Mouse (Mus musculus): ENCODE measurements around the gene Gm29094. TPM values are rescaled to one million over a fixed set of nuclear protein-coding genes. Genes with fewer than 3 reads are reported as not detected.
A peak's percentile ranks its signal among the peaks of the same experiment; 100 is the strongest.
"Not testable (repeated sequence)": the region's sequence is repeated elsewhere in the genome, so short reads cannot be mapped to it uniquely, and the experiment has no call there.

Gm29094 gene
- polyA plus RNA-seq, 1 experiment from 2014 or later: not detected

GRCm38 (mm10) chr9:89208939-89209338, 9.8 kb downstream of the Gm29094 start:
- H3K9me3 ChIP-seq (ENCODE audit: control insufficient read depth, low read length); H3K4me1 ChIP-seq (ENCODE audit: control insufficient read depth, insufficient read depth, low read length); H3K27me3 ChIP-seq (ENCODE audit: control insufficient read depth, insufficient read depth, low read length); H3K4me2 ChIP-seq (ENCODE audit: low read depth, severe bottlenecking); H3K4me3 ChIP-seq (ENCODE audit: low read depth, low read length); H3K27ac ChIP-seq (replicated peaks; ENCODE audit: low read depth, low read length); H3K9ac ChIP-seq (ENCODE audit: low read length); DNase-seq (ENCODE audit: low spot score); H3K36me3 ChIP-seq (ENCODE audit: control insufficient read depth, insufficient read depth, low read length); ATAC-seq (ENCODE audit: insufficient number of reproducible peaks, low FRiP score, low TSS enrichment, low read depth): not testable (repeated sequence)
- 86% methylated on average over 1 of the region's 1 CpGs for WGBS

- H3K9me3 ChIP-seq (ENCODE audit: control insufficient read depth, low read length); H3K9ac ChIP-seq (ENCODE audit: low read length); H3K4me3 ChIP-seq (ENCODE audit: low read depth, low read length); H3K36me3 ChIP-seq (ENCODE audit: control insufficient read depth, insufficient read depth, low read length); H3K4me1 ChIP-seq (ENCODE audit: control insufficient read depth, insufficient read depth, low read length); H3K27ac ChIP-seq (replicated peaks; ENCODE audit: low read depth, low read length); DNase-seq (ENCODE audit: low spot score); H3K27me3 ChIP-seq (ENCODE audit: control insufficient read depth, insufficient read depth, low read length): not testable (repeated sequence)
- 29% methylated on average over 9 of the region's 12 CpGs for WGBS
- ATAC-seq (ENCODE audit: insufficient number of reproducible peaks, low FRiP score, low TSS enrichment, low read depth): peak; percentile 68
- peak within 1 kb of the TSS; percentile 15; the same call in 1 of the 2 replicates for H3K4me2 ChIP-seq (ENCODE audit: low read depth, severe bottlenecking)
These were observed 11.3 kb downstream of the Gm29094 start, which contains the start of gene Mthfs for GRCm38 (mm10) chr9:89210353-89211064. Gene Mthfs, plus strand, starts transcription at chr9:89210676.

GRCm38 (mm10) chr9:89211065-89211858, 12.1 kb downstream of the Gm29094 start:
- not testable (repeated sequence) for H3K4me3 ChIP-seq (ENCODE audit: low read depth, low read length); H3K9me3 ChIP-seq (ENCODE audit: control insufficient read depth, low read length); H3K9ac ChIP-seq (ENCODE audit: low read length); H3K27me3 ChIP-seq (ENCODE audit: control insufficient read depth, insufficient read depth, low read length); DNase-seq (ENCODE audit: low spot score); H3K36me3 ChIP-seq (ENCODE audit: control insufficient read depth, insufficient read depth, low read length); H3K27ac ChIP-seq (replicated peaks; ENCODE audit: low read depth, low read length); H3K4me1 ChIP-seq (ENCODE audit: control insufficient read depth, insufficient read depth, low read length)
- ATAC-seq (ENCODE audit: insufficient number of reproducible peaks, low FRiP score, low TSS enrichment, low read depth): peak; percentile 97
- WGBS: 8% methylated on average over 6 of the region's 44 CpGs
- peak overlapping the region; percentile 10; the same call in 1 of the 2 replicates for H3K4me2 ChIP-seq (ENCODE audit: low read depth, severe bottlenecking)

DNA sequence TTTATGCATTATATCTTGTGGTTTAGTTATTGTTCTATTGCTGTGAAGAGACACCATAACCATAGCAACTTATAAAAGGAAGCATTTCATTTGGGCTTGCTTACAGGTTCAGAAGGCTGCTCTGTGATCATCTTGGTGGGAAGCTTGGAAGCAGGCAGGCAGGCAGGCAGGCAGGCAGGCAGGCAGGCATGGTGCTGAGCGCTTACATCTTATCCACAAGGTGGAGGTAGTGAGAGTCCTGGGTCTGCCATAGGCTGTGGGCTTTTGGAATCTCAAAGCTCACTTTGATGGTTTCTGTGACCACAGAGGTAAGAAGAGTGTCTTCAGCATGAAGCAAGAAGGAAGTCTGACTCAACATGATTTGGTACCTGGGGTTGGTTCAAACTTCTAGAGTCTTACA, 13.2 kb downstream of the Gm29094 start:
- H3K27ac ChIP-seq (replicated peaks; ENCODE audit: low read depth, low read length); H3K36me3 ChIP-seq (ENCODE audit: control insufficient read depth, insufficient read depth, low read length); ATAC-seq (ENCODE audit: insufficient number of reproducible peaks, low FRiP score, low TSS enrichment, low read depth); H3K9me3 ChIP-seq (ENCODE audit: control insufficient read depth, low read length); H3K27me3 ChIP-seq (ENCODE audit: control insufficient read depth, insufficient read depth, low read length); H3K9ac ChIP-seq (ENCODE audit: low read length); H3K4me2 ChIP-seq (ENCODE audit: low read depth, severe bottlenecking); H3K4me3 ChIP-seq (ENCODE audit: low read depth, low read length); H3K4me1 ChIP-seq (ENCODE audit: control insufficient read depth, insufficient read depth, low read length); DNase-seq (ENCODE audit: low spot score): not testable (repeated sequence)
- 50% methylated on average over 1 of the region's 1 CpGs for WGBS

GRCm38 (mm10) chr9:89218174-89218573, 19.0 kb downstream of the Gm29094 start:
- not testable (repeated sequence) for H3K9me3 ChIP-seq (ENCODE audit: control insufficient read depth, low read length); ATAC-seq (ENCODE audit: insufficient number of reproducible peaks, low FRiP score, low TSS enrichment, low read depth); H3K4me1 ChIP-seq (ENCODE audit: control insufficient read depth, insufficient read depth, low read length); H3K36me3 ChIP-seq (ENCODE audit: control insufficient read depth, insufficient read depth, low read length); H3K27me3 ChIP-seq (ENCODE audit: control insufficient read depth, insufficient read depth, low read length); H3K4me2 ChIP-seq (ENCODE audit: low read depth, severe bottlenecking); H3K9ac ChIP-seq (ENCODE audit: low read length); H3K27ac ChIP-seq (replicated peaks; ENCODE audit: low read depth, low read length); H3K4me3 ChIP-seq (ENCODE audit: low read depth, low read length); DNase-seq (ENCODE audit: low spot score)
- 91% methylated on average over 4 of the region's 4 CpGs for WGBS

DNA sequence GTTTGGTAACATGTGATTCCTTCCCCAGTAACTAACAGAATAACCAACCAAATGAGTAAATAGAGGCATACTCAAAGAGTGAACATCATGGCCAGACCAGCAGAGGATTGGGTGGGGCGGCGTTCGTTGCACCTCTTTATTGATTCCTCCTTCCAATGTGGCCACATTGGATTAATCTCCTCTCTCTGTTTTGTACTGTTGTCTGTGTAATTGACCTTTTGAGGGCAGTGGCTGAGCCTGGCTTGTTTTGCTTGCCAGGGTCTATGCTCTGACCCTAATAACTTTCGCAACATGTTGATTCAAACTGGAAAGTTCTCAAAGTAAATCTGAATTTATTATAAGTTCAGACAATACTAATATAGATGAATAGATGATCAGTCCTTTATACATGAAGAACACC, 20.5 kb downstream of the Gm29094 start:
- not testable (repeated sequence) for H3K36me3 ChIP-seq (ENCODE audit: control insufficient read depth, insufficient read depth, low read length); DNase-seq (ENCODE audit: low spot score); H3K27me3 ChIP-seq (ENCODE audit: control insufficient read depth, insufficient read depth, low read length); H3K9ac ChIP-seq (ENCODE audit: low read length); H3K4me1 ChIP-seq (ENCODE audit: control insufficient read depth, insufficient read depth, low read length); ATAC-seq (ENCODE audit: insufficient number of reproducible peaks, low FRiP score, low TSS enrichment, low read depth); H3K9me3 ChIP-seq (ENCODE audit: control insufficient read depth, low read length); H3K4me2 ChIP-seq (ENCODE audit: low read depth, severe bottlenecking); H3K4me3 ChIP-seq (ENCODE audit: low read depth, low read length); H3K27ac ChIP-seq (replicated peaks; ENCODE audit: low read depth, low read length)
- 93% methylated on average over 3 of the region's 4 CpGs for WGBS

- not testable (repeated sequence) for H3K4me3 ChIP-seq (ENCODE audit: low read depth, low read length); ATAC-seq (ENCODE audit: insufficient number of reproducible peaks, low FRiP score, low TSS enrichment, low read depth); H3K4me2 ChIP-seq (ENCODE audit: low read depth, severe bottlenecking); H3K9ac ChIP-seq (ENCODE audit: low read length); H3K9me3 ChIP-seq (ENCODE audit: control insufficient read depth, low read length); H3K27ac ChIP-seq (replicated peaks; ENCODE audit: low read depth, low read length); H3K36me3 ChIP-seq (ENCODE audit: control insufficient read depth, insufficient read depth, low read length); H3K27me3 ChIP-seq (ENCODE audit: control insufficient read depth, insufficient read depth, low read length); DNase-seq (ENCODE audit: low spot score); H3K4me1 ChIP-seq (ENCODE audit: control insufficient read depth, insufficient read depth, low read length)
- WGBS: 88% methylated on average over 6 of the region's 6 CpGs
These were observed 21.6 kb downstream of the Gm29094 start for GRCm38 (mm10) chr9:89220704-89221287.

- Histone ChIP-seq H3K4me1 (ENCODE audit: control insufficient read depth, insufficient read depth, low read length) (no peaks in the 10 kb centered on the region), H3K27ac (replicated peaks; ENCODE audit: low read depth, low read length) (no peak overlapping the region), H3K9me3 (ENCODE audit: control insufficient read depth, low read length) (no peaks in the 10 kb centered on the region), H3K9ac (ENCODE audit: low read length) (no peak overlapping the region), H3K36me3 (ENCODE audit: control insufficient read depth, insufficient read depth, low read length) (no peaks in the 10 kb centered on the region), H3K4me2 (ENCODE audit: low read depth, severe bottlenecking) (no peak overlapping the region), H3K27me3 (ENCODE audit: control insufficient read depth, insufficient read depth, low read length) (no peaks in the 10 kb centered on the region), H3K4me3 (ENCODE audit: low read depth, low read length) (no peak overlapping the region)
- no peak for ATAC-seq (ENCODE audit: insufficient number of reproducible peaks, low FRiP score, low TSS enrichment, low read depth)
- no peak for DNase-seq (ENCODE audit: low spot score)
- 63% methylated on average over 4 of the region's 4 CpGs for WGBS
These were observed 26.9 kb downstream of the Gm29094 start for GRCm38 (mm10) chr9:89226071-89226470.
